Mouse (Mus musculus): ENCODE results near the gene Ddx56. TPM values are rescaled to one million over a fixed set of nuclear protein-coding genes. Genes with fewer than 3 reads are reported as not detected.

The Ddx56 gene
- total RNA-seq, 1 experiment from 2014 or later = 15.7 TPM

Other genes starting within 250 kb of the Ddx56 start
- gene Camk2b, start 201.4 kb downstream of the Ddx56 start, total RNA-seq (2017) = 1.1 and 2.1 TPM in 2 replicates
- gene A730071L15Rik, start 67.7 kb downstream of the Ddx56 start, total RNA-seq (2017) = 1.8 and 1.9 TPM in 2 replicates
- gene Nudcd3, start 67.4 kb downstream of the Ddx56 start, total RNA-seq (2017) = 38.5 and 39.4 TPM in 2 replicates
- gene Npc1l1, start 37.6 kb downstream of the Ddx56 start, total RNA-seq (2017) = 0.12 TPM in 1 of 2 replicates, not detected in the other
- gene Tmed4, start 7.1 kb upstream of the Ddx56 start, total RNA-seq (2017) = 28.6 and 39.8 TPM in 2 replicates
- 97.5 and 110 TPM in 2 replicates for gene Ogdh, start 23.9 kb upstream of the Ddx56 start, total RNA-seq (2017)
- 29.6 and 32.9 TPM in 2 replicates for gene Zmiz2, start 121.3 kb upstream of the Ddx56 start, total RNA-seq (2017)
- 569 and 595 TPM in 2 replicates for gene Ppia, start 147.7 kb upstream of the Ddx56 start, total RNA-seq (2017)
- 41.4 and 46.2 TPM in 2 replicates for gene H2afv, start 176.7 kb upstream of the Ddx56 start, total RNA-seq (2017)
- 73.4 and 75.8 TPM in 2 replicates for gene Purb, start 208.1 kb upstream of the Ddx56 start, total RNA-seq (2017)

Data from neutrophil, adult 5-6 weeks (primary cell).